Mouse (Mus musculus) mouse embryonic stem cell (cell line): ENCODE measurements around the gene Gm13289.
"Not testable (repeated sequence)": the region's sequence is repeated elsewhere in the genome, so short reads cannot be mapped to it uniquely, and the experiment has no call there.

Source experiments
- in situ Hi-C, 2 experiments: fragments of 300-500 bp; cut with MboI; formaldehyde crosslinking; loops; 1 replicate in 1 of 2; 3 replicates in 1 of 2; pipeline ENCODE4 v1.14.3; 2019 to 2020; ENCODE audit warnings: low sequenced_read_pairs in 2 of 2, low pct_unique_long_range_greater_than_20kb in 1 of 2, mixed read lengths in 1 of 2; ENCODE audit not compliant: unreplicated experiment in 1 of 2

The Gm13289 gene

GRCm38 (mm10) chr4:88776622-88777021 is at the start of gene Gm13289:
Gm13289 (plus strand) TSS chr4:88776922.
- in situ Hi-C loops = not testable (repeated sequence)

- in situ Hi-C loops = no loop called here
Observed at GRCm38 (mm10) chr4:88727324-88727723, 49.4 kb upstream of the Gm13289 start.

GRCm38 (mm10) chr4:88738480-88738879 is 38.2 kb upstream of the Gm13289 start:
- in situ Hi-C loops = no loop called here

- in situ Hi-C loops = no loop called here
Observed at GRCm38 (mm10) chr4:88739036-88739435, 37.7 kb upstream of the Gm13289 start.

- in situ Hi-C loops = no loop called here
Observed at GRCm38 (mm10) chr4:88741426-88741825, 35.3 kb upstream of the Gm13289 start.

- in situ Hi-C loops = no loop called here
Observed at GRCm38 (mm10) chr4:88742771-88743371, 33.9 kb upstream of the Gm13289 start.

- in situ Hi-C loops = no loop called here
Observed at GRCm38 (mm10) chr4:88744207-88744606, 32.5 kb upstream of the Gm13289 start.

GRCm38 (mm10) chr4:88749926-88750325 is 26.8 kb upstream of the Gm13289 start:
- in situ Hi-C loops = no loop called here

GRCm38 (mm10) chr4:88754818-88755340 is 21.8 kb upstream of the Gm13289 start, which contains the start of gene Gm13271:
Gm13271 (plus strand) TSS chr4:88754868.
- in situ Hi-C loops = not testable (repeated sequence)

- in situ Hi-C loops = not testable (repeated sequence)
Observed at GRCm38 (mm10) chr4:88756581-88757513, 19.9 kb upstream of the Gm13289 start.

- in situ Hi-C loops = not testable (repeated sequence)
Observed at GRCm38 (mm10) chr4:88757628-88758031, 19.1 kb upstream of the Gm13289 start.

GRCm38 (mm10) chr4:88758751-88759150 is 18.0 kb upstream of the Gm13289 start:
- in situ Hi-C loops = not testable (repeated sequence)

- in situ Hi-C loops = not testable (repeated sequence)
Observed at GRCm38 (mm10) chr4:88759610-88760268, 17.0 kb upstream of the Gm13289 start, which contains the start of gene Gm13283. Gm13283 (plus strand) TSS chr4:88760119.

GRCm38 (mm10) chr4:88760431-88760830 is 16.3 kb upstream of the Gm13289 start:
- in situ Hi-C loops = not testable (repeated sequence)

GRCm38 (mm10) chr4:88761776-88762175 is 14.9 kb upstream of the Gm13289 start:
- in situ Hi-C loops = not testable (repeated sequence)

GRCm38 (mm10) chr4:88762341-88762740 is 14.4 kb upstream of the Gm13289 start:
- in situ Hi-C loops = not testable (repeated sequence)

- in situ Hi-C loops = not testable (repeated sequence)
Observed at GRCm38 (mm10) chr4:88763384-88764018, 13.2 kb upstream of the Gm13289 start.

- in situ Hi-C loops = not testable (repeated sequence)
Observed at GRCm38 (mm10) chr4:88773534-88773933, 3.2 kb upstream of the Gm13289 start, which contains the start of gene Gm13290. Gm13290 (plus strand) TSS chr4:88773834.
